Mouse (Mus musculus) layer of hippocampus, adult 18-20 months (tissue): ENCODE results near the gene Dnm1. TPM values are rescaled to one million over a fixed set of nuclear protein-coding genes. Genes with fewer than 3 reads are reported as not detected.
"Not testable (repeated sequence)": the region's sequence is repeated elsewhere in the genome, so short reads cannot be mapped to it uniquely, and the experiment has no call there.

Experiments used
- DNase-seq, 2 experiments: peaks; one replicate each; pipeline ENCODE4 v3.0.0; 2022; ENCODE audit warnings: low spot score in 2 of 2
- total RNA-seq, 2 experiments: library from RNA; stranded (reverse); gene quantifications; 2 replicates each; pipeline ENCODE4 v1.2.3; 2021

Dnm1 gene
- total RNA-seq, 2 experiments from 2014 or later, result 1,288 to 1,307 TPM

DNA sequence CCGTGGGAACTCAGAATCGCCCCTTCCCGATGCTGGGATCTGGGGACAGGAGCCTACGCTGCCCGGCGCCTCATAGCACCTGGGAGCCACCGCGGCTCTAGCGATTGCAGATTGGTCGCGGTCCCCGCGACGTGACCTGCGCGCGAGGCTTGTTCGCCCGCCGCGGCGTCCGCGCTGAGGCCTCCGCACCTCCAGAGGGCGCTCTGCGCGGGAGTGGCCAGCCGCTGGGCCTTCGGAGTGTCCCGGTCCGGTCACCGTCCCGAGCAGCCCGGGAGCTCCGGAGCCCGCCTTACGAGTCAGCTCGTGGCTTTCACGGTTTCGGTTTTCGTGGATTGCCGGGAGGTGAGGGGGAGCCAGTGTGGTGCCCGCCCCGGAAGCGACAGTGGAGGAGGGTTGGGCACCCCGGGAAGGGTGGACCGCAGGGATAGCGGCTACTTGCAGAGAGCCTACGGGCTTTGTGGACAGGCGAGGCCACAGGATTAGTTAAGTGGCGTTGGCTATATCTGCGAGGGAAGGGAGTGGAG is 9.7 kb upstream of the Dnm1 start:
- peak; percentile 86 to 92 for DNase-seq

DNA sequence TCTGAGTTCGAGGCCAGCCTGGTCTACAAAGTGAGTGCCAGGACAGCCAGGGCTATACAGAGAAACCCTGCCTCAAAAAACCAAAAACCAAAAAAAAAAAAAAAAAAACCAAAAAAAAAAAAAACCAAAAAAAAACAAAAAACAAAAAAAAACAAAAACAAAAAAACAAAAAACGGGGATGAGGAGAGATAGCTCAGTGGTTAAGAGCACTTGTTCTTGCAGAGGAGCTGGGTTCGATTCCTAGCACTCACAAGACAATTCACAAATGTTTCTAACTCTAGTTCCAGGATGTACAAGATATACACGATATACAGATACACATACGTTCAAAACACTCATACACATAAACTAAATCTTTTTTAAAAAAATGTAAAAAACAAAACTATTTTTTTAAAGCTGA is 9.1 kb upstream of the Dnm1 start:
- not testable (repeated sequence) for DNase-seq

DNA sequence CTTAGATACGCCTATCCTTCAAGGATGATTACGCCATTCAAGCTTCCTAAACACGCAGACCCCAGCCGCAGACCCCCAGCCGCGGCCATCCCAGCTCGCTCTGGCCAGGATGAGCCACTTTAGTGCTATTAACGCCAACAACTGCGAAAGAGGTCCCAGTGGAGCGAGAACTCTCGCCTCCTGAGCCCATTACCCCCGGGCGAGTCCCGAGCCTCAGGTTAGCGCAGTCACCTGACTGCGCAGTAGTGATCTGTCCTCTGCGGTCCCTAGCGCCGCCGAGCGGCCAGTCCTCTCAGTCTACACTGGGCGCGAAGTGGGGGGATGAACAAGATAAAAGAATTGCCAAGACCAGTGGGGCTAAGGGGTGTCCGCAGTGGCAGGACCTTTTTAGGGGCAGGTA is 8.3 kb upstream of the Dnm1 start:
- DNase-seq, result peak in 1 of 2 experiments; percentile 83

DNA sequence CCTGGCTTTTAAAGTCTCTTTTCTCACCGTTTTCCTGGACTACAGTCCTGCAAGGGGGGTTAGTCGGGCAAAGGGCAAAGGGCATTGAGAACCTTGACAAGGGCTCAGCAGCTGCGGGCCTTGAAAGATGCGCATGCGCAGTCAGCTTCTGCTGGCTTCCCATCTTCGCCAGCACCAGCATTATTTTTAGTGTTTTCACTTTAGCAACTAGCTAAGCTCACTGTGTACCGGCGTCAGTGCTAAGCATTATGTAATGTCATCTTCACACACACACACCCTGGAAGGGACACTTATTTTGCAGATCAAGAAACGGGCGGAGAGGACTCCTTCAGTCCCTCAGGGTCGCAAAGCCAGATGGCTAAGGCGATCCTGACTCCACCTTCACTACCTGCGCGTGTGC is 7.6 kb upstream of the Dnm1 start:
- peak; percentile 83 to 92 for DNase-seq

DNA sequence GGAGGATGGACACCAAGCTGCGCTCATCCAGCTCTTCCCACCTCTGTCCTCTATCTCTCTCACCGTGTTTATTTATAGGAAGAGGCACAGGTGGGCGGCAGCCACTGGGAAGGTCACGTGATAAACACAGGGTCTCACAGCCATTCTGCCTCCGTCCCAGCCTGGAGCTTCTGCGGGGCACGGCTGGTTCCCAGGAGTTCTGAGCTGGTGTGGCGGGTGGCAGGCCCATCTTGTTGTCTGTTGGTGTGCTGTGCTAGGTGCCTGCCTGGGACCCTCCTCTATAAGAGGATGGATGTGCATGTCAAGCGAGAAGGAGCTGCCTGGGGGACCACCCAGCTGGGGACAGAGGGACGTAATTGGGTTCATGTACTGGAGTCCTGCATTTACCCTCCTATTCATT is 5.2 kb upstream of the Dnm1 start:
- no peak for DNase-seq

DNA sequence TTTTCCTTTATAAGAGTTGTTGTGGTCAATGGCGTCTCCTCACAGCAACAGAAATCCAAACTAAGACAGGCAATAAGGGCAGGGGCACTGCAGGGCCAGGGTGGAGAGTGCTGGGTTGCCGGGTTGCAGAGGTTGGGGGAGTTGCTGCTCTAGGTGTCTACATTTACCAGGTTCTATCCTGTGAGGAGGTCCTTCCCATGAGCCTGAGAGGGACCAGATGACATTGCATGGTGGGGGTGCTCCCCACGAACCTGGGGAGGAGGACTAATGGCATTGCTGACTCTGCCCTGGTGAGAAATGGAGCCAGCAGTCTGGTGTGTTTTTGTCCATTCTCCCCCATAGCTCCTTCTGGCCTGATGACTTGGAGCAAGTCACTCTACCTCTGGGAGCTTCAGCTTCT is 4.6 kb upstream of the Dnm1 start:
- no peak for DNase-seq

DNA sequence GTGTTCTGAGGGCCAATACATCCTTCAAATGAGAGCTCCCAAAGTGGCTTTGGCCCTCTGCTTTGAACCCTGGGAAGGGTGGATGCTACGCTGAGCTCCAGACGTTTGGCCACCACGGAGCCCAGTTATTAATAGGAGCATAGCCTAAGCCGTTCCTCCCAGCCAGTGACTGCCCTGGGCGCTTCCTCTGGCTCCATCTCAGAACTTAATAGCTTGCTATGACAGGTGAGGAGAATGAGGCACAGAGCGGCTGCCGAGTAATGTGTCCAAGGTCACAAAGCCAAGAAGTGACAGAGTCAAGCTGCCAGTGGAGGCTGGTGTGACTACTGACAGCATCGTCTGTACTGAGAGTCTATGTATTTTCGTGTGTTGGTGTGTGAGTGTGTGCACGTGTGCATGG is 3.1 kb upstream of the Dnm1 start:
- no peak for DNase-seq

DNA sequence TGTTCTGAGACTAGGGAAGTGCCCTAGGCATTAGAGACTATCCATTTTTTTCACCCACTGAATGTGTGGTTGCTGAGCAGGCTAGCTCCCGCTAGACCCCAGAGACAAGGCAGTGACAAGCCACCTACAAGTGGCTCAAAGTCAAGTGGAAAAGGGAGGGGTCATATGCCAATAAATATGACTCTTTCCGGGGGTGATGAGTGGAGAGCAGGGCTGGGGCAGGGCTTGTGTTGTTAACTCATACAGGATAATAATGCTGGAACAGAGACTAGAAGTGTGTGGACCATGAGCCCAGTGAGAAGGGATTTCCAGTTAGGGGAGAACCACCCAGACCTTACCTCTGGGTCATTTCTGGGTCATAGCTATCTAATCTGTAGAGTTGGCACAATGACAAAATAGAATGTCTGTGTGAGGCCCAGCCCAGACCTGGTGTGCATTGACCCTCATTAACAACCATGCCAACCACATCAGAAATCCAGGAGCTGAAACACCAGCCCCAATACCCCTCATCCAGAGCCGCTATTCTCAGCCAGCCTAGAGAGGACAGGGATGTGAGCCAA is 1.3 kb upstream of the Dnm1 start:
- DNase-seq, result no peak

DNA sequence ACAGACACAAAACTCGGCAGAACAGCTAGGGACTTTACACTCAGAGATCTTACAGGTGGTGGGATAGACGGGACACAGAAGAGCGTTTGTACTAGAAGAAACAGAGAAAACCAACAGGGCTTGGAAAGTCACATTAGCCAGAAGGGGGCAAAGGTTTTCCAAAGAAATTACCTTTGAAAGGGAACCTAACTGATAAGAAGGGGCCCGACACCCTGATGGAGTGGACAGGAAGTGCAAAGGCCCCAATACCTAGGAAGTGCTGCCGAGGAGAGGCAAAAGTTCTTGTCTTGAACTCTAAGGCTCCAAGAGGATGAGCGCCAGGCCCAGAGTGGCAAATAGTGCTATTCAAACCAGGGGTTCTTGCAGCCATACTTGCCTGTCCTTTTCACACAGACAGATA is 698 bp upstream of the Dnm1 start:
- no peak for DNase-seq

DNA sequence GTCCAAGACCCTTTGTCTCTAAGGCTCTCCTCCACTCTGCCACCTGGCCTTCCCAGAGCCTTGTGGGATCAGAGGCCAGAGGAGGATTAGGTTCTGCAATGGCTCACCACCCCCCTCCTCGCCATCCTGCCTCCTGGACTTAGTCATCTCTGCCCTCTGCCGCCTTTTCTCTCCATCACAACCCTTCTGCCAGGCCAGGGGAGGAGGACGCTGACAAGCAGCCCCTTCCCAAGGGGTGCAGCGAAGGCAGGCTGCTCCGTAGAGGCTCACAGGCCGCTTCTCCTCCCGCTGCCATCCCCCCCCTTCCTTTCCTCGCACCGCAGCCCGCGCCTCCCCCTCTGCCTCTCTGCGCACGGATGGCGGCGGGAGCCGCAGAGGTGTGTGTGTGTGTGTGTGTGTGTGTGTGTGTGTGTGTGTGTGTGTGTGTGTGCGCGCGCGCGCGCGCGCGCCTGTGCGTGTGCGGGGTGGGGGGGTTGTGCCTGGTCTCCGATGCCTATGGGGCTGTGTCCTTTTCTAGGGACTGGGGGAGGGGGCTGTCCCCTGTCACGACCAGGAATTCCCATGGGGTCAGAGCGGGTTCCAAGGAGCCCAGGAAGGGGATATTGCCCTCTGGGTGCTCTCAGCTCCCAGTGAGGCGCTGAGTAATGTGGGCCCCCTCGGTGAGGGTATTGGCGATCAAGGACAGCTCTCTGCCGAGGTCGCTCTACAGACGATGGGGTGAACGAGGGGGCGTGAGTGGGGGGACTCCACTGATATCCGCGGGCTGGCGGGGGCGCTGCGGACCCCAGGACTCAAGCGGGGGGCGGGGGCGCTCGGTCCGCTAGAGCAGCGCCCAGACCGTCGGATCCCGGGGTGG is 759 bp downstream of the Dnm1 start, which contains the start of gene Ciz1:
Ciz1 (plus strand) TSS at position 177 of the 856 bp plus-strand sequence.
- DNase-seq, result no peak

DNA sequence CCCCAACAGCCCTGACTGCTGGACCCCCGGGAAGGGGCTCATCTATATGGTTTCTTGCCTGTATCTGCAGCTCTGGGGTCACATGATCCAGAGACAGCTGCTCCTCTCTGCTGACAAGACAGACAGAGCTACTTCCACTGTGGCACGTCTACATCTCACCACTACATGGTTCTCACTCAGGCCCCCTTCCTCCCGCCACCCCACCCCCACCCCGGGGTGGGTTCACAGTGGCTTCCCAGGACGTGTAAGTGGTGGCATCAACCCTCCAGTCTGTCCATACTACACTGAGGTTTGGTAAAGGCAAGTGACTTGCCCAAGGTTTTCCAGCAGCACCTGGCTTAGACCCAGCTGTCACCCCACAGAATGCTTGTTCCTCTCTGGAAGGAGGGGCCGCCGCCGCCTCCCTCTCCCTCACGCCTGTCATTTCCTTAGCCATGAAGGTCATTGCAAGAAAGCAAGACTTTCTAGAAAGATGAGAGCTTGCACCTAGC is 1.6 kb downstream of the Dnm1 start:
- no peak for DNase-seq

DNA sequence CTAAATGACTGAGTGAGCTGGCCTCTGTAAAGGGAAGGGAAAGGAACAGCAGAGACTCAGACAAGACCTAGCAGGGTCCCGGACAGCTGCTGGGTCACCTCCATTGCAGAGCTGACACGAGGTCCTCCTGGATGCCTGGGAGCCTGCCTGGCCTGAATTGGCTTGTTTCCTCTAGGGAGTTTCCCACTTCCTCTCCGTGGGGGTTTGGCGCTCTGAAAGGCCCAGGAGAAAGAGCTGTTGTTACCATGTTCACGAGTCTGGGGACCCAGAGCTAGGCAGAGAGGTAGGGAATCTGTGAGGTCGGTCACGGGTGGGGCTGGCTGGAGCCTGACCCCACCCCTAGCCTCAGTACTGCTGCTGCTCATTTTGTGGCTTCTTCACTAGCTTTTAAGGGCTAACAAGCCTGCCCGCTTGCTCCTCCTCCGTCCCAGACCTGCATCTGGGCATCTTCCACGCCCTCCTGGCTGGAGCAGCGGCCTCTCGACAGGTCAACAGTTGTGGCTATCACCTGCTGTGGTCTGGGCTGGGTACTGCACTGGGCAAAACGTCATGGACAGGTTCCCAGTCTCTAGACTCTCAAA is 2.6 kb downstream of the Dnm1 start:
- no peak for DNase-seq

DNA sequence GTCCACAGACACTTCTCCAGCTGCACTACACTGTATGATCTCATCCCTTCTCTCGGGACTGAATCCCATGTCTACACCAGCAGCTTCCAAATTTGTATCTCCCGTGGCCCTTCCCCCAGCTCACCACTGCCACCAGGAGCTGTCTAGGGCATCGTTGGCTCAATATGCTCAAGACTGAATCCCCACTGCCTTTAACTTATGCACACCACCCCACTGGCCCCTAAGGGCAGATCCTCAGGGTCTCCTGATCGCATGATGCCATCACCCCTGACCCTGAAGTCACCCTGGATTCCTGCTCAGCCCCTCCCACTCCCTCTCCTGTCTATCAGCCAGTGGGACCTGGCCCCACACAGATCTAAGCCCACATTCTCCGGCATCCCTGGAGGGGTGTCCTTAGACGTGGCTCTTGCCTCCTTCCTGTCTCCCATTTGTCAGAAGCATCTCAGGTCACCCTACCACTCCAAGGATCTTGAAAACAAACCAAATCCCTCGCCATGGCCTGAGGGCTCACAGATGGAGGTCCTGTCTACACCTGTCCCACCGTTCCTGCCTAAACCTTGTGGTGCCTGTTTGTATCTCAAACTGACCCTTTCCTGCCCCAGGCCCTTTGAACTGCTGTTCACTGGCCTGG is 3.4 kb downstream of the Dnm1 start:
- DNase-seq, result no peak

DNA sequence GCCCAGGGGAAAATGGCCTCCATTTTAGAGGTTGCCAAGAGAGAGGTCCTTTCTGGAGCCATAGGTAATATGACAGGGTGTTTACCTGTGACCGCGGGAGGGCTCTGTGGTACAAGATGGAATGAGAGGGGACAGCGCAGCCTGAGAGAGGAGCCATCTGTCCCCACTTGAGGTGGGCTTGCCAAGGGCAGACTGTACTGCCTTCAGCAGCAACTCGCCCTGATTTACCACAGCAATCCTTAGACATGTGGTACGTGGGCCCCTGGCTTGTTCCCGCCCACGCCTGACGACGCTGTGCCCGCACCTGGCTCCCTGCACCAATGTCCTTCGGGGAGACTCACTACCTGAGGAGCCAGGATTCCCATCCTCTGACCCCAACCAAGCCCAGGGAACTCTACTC is 4.8 kb downstream of the Dnm1 start:
- peak in 1 of 2 experiments; percentile 77 for DNase-seq

DNA sequence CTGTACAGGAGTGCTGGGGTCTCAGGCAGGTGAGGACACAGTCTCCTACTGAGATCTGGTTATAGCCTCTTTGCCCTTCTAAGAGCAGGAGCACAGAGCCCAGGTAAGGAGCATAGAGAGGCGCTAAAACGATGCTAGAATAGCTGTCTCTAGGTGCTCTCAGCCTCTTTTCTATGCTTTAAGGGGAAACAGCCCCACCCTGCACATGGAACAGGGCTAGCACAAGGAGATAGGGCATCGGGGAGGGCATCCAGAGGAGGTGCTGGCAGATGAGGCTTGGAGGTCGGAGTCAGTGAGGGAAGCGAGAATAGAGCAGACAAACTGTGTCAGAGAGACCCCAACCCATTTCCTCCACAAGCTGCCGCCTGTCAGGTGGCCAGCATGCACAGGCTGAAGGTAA is 6.1 kb downstream of the Dnm1 start:
- no peak for DNase-seq

DNA sequence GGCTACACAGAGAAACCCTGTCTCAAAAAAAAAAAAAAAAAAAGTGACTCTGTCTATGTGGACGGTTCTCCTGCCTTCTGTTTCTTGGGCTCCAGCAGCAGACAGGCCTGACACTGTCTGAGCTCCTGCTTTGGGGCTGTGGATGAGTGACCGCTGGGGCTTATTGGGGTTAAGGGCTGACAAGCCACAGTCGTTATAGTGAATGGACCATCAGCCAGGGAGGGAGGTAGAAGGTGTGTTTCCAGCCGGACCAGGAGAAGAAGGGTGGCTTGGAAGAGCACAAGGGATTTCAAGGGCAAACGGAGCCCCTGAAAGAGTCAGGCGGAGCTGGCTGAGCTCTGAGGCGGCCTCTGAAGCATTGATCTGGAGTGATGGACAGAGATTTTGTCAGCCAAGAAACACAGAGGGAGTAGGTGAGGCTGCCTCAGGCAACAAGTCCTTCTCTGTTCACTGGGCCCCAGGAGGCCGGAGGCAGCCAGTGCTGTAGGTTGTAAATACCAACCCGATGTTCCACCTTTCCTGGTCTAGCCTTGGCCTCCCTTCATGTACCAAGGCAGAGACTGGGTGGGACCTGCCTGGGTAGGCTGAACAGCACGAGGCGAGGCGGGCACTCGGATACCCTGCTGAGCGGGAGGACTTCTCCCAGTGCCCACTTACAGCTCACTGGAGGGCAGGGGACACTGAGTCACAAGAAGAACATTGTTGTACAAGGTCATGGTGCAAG is 8.4 kb downstream of the Dnm1 start:
- DNase-seq, result no peak

DNA sequence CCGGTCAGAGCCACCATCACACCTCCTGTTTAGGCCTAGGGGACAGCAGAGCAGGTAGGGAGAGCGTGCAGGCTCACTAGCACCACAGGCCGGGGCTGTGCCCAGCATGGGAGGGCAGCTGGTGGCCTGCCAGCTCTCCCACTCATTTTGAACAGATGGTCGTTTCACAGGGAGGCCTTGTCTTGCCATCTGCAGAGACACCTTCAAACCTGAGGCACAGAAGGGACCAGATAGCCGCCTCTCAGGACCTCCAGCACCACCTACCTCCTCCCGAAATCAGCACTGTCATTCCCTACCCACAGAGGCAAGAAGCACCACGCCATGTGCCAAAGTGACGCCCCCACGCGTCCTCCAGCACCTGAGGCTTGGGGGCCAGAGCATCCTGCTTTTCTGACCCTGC is 9.1 kb downstream of the Dnm1 start:
- peak in 1 of 2 experiments; percentile 63 for DNase-seq

DNA sequence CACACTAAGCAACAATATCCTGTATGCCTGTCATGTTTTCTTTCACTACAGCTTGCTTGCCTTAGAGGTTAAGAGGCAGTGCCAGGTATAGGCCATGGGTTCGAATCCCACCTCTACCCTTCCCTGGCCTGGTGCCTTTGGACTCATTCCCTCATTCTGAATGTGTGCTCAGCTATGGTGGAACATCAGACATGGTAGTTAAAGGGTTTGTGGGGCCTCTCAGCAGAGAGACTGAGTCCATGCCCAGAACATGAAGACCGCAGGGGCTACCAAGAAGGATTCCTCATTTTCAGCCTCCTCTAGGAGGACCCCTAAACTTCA is 9.8 kb downstream of the Dnm1 start:
- DNase-seq, result no peak

DNA sequence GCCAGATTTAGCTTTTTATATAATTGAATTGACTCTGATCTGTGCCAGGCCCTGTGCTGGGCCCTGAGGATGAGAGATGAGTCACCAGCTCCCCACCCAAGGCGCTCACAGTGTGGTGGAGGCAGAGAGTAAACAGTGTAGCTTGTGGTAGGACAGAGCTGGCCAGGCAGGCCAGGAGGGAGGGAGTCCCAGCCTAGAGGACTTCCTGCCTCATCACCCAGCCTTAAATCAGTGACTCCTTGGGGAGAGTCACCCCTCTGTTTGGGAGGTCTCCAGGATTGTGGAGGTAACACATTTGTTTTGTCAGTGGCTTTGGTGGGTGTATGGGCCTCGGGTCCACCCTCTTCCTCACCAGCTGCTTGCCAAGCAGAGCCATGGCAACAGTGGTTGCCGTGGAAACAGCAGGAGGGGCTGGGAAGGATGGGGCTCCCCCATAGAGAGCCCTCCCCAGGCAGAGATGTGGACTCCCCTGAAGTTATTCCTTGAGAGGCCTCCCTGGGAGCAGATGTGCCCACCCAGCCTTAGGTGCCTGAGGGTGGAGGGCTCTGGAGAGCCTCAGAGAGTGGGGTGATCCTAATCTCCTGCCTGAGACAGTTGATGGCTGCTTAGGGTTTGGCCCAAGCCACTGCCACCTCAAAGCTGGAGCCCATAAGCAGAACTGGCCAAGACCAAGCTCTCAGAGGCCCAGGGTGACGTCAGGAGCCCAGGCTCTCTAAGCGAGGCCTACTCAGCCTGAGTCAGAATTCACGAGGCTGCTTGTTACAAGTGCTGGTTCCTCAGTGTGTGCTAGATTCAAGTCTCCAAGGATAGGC is 10.4 kb downstream of the Dnm1 start:
- DNase-seq, result peak; percentile 85 to 88

DNA sequence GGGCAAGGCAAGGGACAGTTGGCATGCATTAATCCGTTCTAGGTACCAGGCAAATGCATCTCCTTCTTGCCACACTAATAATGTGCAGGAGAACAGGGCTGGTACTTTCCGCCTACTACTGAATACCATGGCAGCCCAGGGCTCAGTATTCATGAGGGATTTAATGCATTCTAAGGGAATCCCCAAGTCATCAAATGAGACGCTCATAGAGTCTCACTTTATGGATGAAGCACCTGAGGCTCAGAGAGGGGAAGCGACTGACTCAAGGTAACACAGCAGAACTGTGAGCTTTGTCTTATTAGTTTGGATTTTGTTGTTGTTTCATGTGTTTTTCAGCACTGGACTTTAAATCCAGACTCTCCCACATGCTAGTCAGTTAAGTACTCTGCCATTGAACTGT is 11.1 kb downstream of the Dnm1 start:
- no peak for DNase-seq

DNA sequence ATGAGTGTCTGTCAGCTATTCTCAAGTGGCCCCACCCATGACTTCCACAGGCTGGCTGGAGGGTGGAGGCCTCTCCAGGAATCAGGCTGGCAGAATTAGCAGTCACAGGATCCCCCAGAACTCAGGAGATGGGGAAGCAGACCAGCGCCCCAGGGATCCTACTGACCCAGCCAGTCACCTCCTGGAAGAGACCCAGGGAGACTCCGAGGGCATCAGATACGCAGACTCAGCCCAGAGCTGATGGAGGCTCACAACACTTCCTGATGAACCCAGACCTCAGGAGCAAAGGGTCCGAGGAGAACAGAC is 11.6 kb downstream of the Dnm1 start:
- DNase-seq, result no peak
